Mouse (Mus musculus): ENCODE measurements around the gene Cmtm8.

- TF ChIP-seq POLR2A (IDR thresholded peaks at IDR 0.05; ENCODE audit: borderline replicate concordance, low read depth, low read length), result no peak
- TF ChIP-seq CTCF (IDR thresholded peaks at IDR 0.05; ENCODE audit: low read depth, low read length), result no peak
Observed at GRCm38 (mm10) chr9:114771565-114771964, 72.4 kb downstream of the Cmtm8 start.

Measured in bone marrow macrophage, adult 2 months (primary cell).